In the genomic region with DNA sequence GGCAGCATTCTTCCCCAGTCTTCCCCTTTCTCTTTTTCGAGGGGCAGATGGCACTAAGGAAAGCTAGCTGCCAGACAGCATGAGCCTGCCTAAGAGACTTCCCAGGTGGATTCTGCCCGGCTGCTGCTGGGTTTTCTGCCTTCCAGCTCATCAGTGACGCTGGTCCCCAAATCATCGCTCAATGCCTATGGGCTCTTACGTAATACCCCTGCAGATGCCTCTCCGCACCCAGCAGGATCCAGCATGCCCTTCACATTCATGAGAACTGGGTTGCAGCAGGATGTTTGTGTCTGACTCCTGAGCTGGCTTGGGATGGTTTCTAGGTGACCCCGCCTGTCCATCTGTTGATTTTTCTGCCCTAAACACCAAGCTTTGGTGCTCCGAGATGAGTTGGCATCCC, we compare ENCODE assay signal across 18 mouse cellular contexts.
A peak's percentile ranks its signal among the peaks of the same experiment; 100 is the strongest.
DNase-seq lines count a peak whose midpoint lies in the region; ATAC-seq and TF ChIP-seq lines count a peak whose summit lies in the region.
"Had no signal": no experiment of that assay in that cellular context is flagged by ENCODE, and none has a peak within 500 bp of the region (broad histone marks: within the 10 kb centered on the region; RNA-seq: fewer than 3 reads in every experiment).

No protein-coding gene starts in this region.

- H3K9ac ChIP-seq in embryonic facial prominence, embryonic 14.5 days (ENCODE audit: low read depth, low read length) = no peak overlapping the region
- H3K9ac ChIP-seq in forebrain, embryonic 13.5 days = peak overlapping the region; percentile 3; the same call in 1 of the 2 replicates
- H3K9ac ChIP-seq: hindbrain, embryonic 15.5 days; limb, embryonic 15.5 days; stomach, embryonic 15.5 days had no signal

- 73% methylated on average over 8 of the region's 8 CpGs for WGBS in embryonic facial prominence, embryonic 14.5 days
- WGBS in embryonic facial prominence, embryonic 10.5 days = 90% methylated on average over 8 of the region's 8 CpGs
- 13% methylated on average over 8 of the region's 8 CpGs for WGBS in cerebellum, adult 2 months
- WGBS in forebrain, embryonic 13.5 days = 81% methylated on average over 8 of the region's 8 CpGs

- no peak overlapping the region for H3K4me3 ChIP-seq in embryonic facial prominence, embryonic 14.5 days (ENCODE audit: low read depth, low read length)
- H3K4me3 ChIP-seq in embryonic facial prominence, embryonic 10.5 days = no peak overlapping the region
- H3K4me3 ChIP-seq in cerebellum, adult 2 months (replicated peaks; ENCODE audit: insufficient read depth, low read depth, low read length) = no peak overlapping the region
- no peak overlapping the region for H3K4me3 ChIP-seq in forebrain, embryonic 13.5 days
- H3K4me3 ChIP-seq: hindbrain, embryonic 15.5 days; limb, embryonic 15.5 days; stomach, embryonic 15.5 days had no signal

- no peaks in the 10 kb centered on the region for H3K36me3 ChIP-seq in embryonic facial prominence, embryonic 14.5 days (ENCODE audit: control insufficient read depth, insufficient read depth, low read length)
- no peaks in the 10 kb centered on the region for H3K36me3 ChIP-seq in embryonic facial prominence, embryonic 10.5 days (replicated peaks)
- H3K36me3 ChIP-seq in forebrain, embryonic 13.5 days (ENCODE audit: poor library complexity, severe bottlenecking) = peaks cover 12% of the 10 kb centered on the region
- H3K36me3 ChIP-seq: hindbrain, embryonic 15.5 days; limb, embryonic 15.5 days; stomach, embryonic 15.5 days had no signal

- 0 out of 2 replicates have a peak, but pooled peaks have one; percentile 50 for ATAC-seq in embryonic facial prominence, embryonic 14.5 days (ENCODE audit: low read depth)
- peak; percentile 43; the same call in 1 of the 2 replicates for ATAC-seq in forebrain, embryonic 13.5 days
- no peak for ATAC-seq in activated CD4-positive, CD25-positive, alpha-beta regulatory T cell, adult 4 months
- ATAC-seq: Patski had no signal

- DNase-seq in embryonic facial prominence, embryonic 14.5 days (ENCODE audit: low spot score) = no peak
- DNase-seq in embryonic facial prominence, embryonic 10.5 days (ENCODE audit: low spot score) = no peak
- DNase-seq in layer of hippocampus, adult 8-10 months (ENCODE audit: low spot score in 2 of 2) = peak; percentile 51 to 59
- DNase-seq in layer of hippocampus, postnatal 25 days (ENCODE audit: extremely low spot score in 1 of 2, low spot score in 1 of 2) = no peak
- DNase-seq in cerebellum, adult 2 months = peak; percentile 79 to 85
- no peak for DNase-seq in T-cell, adult 2 months (ENCODE audit: low spot score)
- DNase-seq: adrenal gland, adult 2 months; gastrocnemius, postnatal 14 days; kidney, adult 8-10 months; midbrain, embryonic 14.5 days; thymus, postnatal 14 days had no signal

- H3K9me3 ChIP-seq in embryonic facial prominence, embryonic 14.5 days (ENCODE audit: control insufficient read depth, low read length) = no peaks in the 10 kb centered on the region
- H3K9me3 ChIP-seq in embryonic facial prominence, embryonic 10.5 days = no peaks in the 10 kb centered on the region
- no peaks in the 10 kb centered on the region; the same call in 1 of the 2 replicates for H3K9me3 ChIP-seq in forebrain, embryonic 13.5 days (replicated peaks)
- H3K9me3 ChIP-seq: hindbrain, embryonic 15.5 days; limb, embryonic 15.5 days; stomach, embryonic 15.5 days had no signal

- no peaks in the 10 kb centered on the region for H3K27me3 ChIP-seq in embryonic facial prominence, embryonic 14.5 days (replicated peaks; ENCODE audit: control insufficient read depth, insufficient read depth, low read length)
- H3K27me3 ChIP-seq in embryonic facial prominence, embryonic 10.5 days (replicated peaks; ENCODE audit: low read depth, poor library complexity, severe bottlenecking) = no peaks in the 10 kb centered on the region
- no peaks in the 10 kb centered on the region for H3K27me3 ChIP-seq in cerebellum, adult 2 months (ENCODE audit: control insufficient read depth, insufficient read depth, low read length)
- no peaks in the 10 kb centered on the region for H3K27me3 ChIP-seq in forebrain, embryonic 13.5 days
- H3K27me3 ChIP-seq: hindbrain, embryonic 15.5 days; limb, embryonic 15.5 days; Patski; stomach, embryonic 15.5 days had no signal

- 0 out of 2 replicates have a peak, but pooled peaks cover 3% of the 10 kb centered on the region for H3K4me1 ChIP-seq in embryonic facial prominence, embryonic 14.5 days (ENCODE audit: control insufficient read depth, insufficient read depth, low read length)
- peaks cover 12% of the 10 kb centered on the region for H3K4me1 ChIP-seq in embryonic facial prominence, embryonic 10.5 days
- peaks cover 30% of the 10 kb centered on the region for H3K4me1 ChIP-seq in cerebellum, adult 2 months (ENCODE audit: control insufficient read depth, insufficient read depth, low read length)
- peaks cover 30% of the 10 kb centered on the region for H3K4me1 ChIP-seq in forebrain, embryonic 13.5 days
- H3K4me1 ChIP-seq: limb, embryonic 15.5 days; stomach, embryonic 15.5 days had no signal

- TF ChIP-seq POLR2A in cerebellum, adult 2 months (IDR thresholded peaks at IDR 0.05; ENCODE audit: borderline replicate concordance, insufficient read depth, low read length) = no peak

- no peak overlapping the region for H3K4me2 ChIP-seq in embryonic facial prominence, embryonic 14.5 days (ENCODE audit: low read depth, low read length)
- no peak overlapping the region for H3K4me2 ChIP-seq in forebrain, embryonic 13.5 days
- H3K4me2 ChIP-seq: hindbrain, embryonic 15.5 days; limb, embryonic 15.5 days; stomach, embryonic 15.5 days had no signal

- no peak for TF ChIP-seq CTCF in cerebellum, adult 2 months (IDR thresholded peaks at IDR 0.05; ENCODE audit: borderline replicate concordance, insufficient read depth, low read depth, low read length)

- no peak overlapping the region for H3K27ac ChIP-seq in embryonic facial prominence, embryonic 14.5 days (replicated peaks; ENCODE audit: low read depth, low read length)
- H3K27ac ChIP-seq in embryonic facial prominence, embryonic 10.5 days (replicated peaks) = no peak overlapping the region
- H3K27ac ChIP-seq in cerebellum, adult 2 months (ENCODE audit: insufficient read depth, low read length) = peak overlapping the region; percentile 85
- peak overlapping the region; percentile 51 for H3K27ac ChIP-seq in forebrain, embryonic 13.5 days
- H3K27ac ChIP-seq: hindbrain, embryonic 15.5 days; limb, embryonic 15.5 days; macrophage; stomach, embryonic 15.5 days had no signal

Comparison
In these comparisons a context has a peak if more than half of its experiments do, and no peak if none do; other contexts are left out.
1. DNase-seq: peak in layer of hippocampus, adult 8-10 months (2 of 2) and cerebellum, adult 2 months (2 of 2); none in embryonic facial prominence, embryonic 14.5 days (single experiment), embryonic facial prominence, embryonic 10.5 days (single experiment), layer of hippocampus, postnatal 25 days (0 of 2) and T-cell, adult 2 months (single experiment).
2. H3K27ac ChIP-seq: peak in cerebellum, adult 2 months (single experiment) and forebrain, embryonic 13.5 days (single experiment); none in embryonic facial prominence, embryonic 14.5 days (single experiment) and embryonic facial prominence, embryonic 10.5 days (single experiment).